Mouse (Mus musculus): ENCODE data around the gene Gja3. TPM values are rescaled to one million over a fixed set of nuclear protein-coding genes. Genes with fewer than 3 reads are reported as not detected.
"Not testable (repeated sequence)": the region's sequence is repeated elsewhere in the genome, so short reads cannot be mapped to it uniquely, and the experiment has no call there.

The Gja3 gene
- polyA plus RNA-seq, 1 experiment from 2014 or later, result 15.7 TPM

- H3K27me3 ChIP-seq (replicated peaks; ENCODE audit: control insufficient read depth, insufficient read depth, low read length); ATAC-seq (ENCODE audit: low read depth); H3K27ac ChIP-seq (replicated peaks; ENCODE audit: low read depth, low read length); H3K9me3 ChIP-seq (ENCODE audit: control insufficient read depth, low read length); H3K36me3 ChIP-seq (ENCODE audit: control insufficient read depth, insufficient read depth, low read length); H3K4me2 ChIP-seq (ENCODE audit: low read depth, low read length); H3K9ac ChIP-seq (ENCODE audit: low read depth, low read length); H3K4me1 ChIP-seq (ENCODE audit: control insufficient read depth, insufficient read depth, low read length); DNase-seq (ENCODE audit: low spot score); H3K4me3 ChIP-seq (ENCODE audit: low read depth, low read length): not testable (repeated sequence)
These were observed 41.1 kb downstream of the Gja3 start for GRCm38 (mm10) chr14:57016806-57017205.

- 76% methylated on average over 4 of the region's 4 CpGs for WGBS
These were observed 69.3 kb downstream of the Gja3 start for GRCm38 (mm10) chr14:56988621-56989020.

More at GRCm38 (mm10) chr14:56988621-56989020, 69.3 kb downstream of the Gja3 start:
- Histone ChIP-seq H3K27ac (replicated peaks; ENCODE audit: low read depth, low read length) (no peak overlapping the region), H3K9me3 (ENCODE audit: control insufficient read depth, low read length) (no peaks in the 10 kb centered on the region), H3K9ac (ENCODE audit: low read depth, low read length) (no peak overlapping the region), H3K36me3 (ENCODE audit: control insufficient read depth, insufficient read depth, low read length) (no peaks in the 10 kb centered on the region), H3K27me3 (replicated peaks; ENCODE audit: control insufficient read depth, insufficient read depth, low read length) (no peaks in the 10 kb centered on the region), H3K4me1 (ENCODE audit: control insufficient read depth, insufficient read depth, low read length) (no peaks in the 10 kb centered on the region), H3K4me2 (ENCODE audit: low read depth, low read length) (no peak overlapping the region), H3K4me3 (ENCODE audit: low read depth, low read length) (no peak overlapping the region)
- DNase-seq (ENCODE audit: low spot score), result no peak
- ATAC-seq (ENCODE audit: low read depth), result no peak

Other genes starting within 250 kb of the Gja3 start
- gene Zmym5, start 246.4 kb downstream of the Gja3 start, polyA plus RNA-seq (2014; fragmentation: Nextera tagmentation; extraction: Ambion mirVana), result 19.8 TPM in 2 replicates
- 36.6 and 45.1 TPM in 2 replicates for gene Zmym2, start 171.4 kb downstream of the Gja3 start, polyA plus RNA-seq (2014; fragmentation: Nextera tagmentation; extraction: Ambion mirVana)
- 30.5 and 47.2 TPM in 2 replicates for gene Gjb2, start 46.6 kb upstream of the Gja3 start, polyA plus RNA-seq (2014; fragmentation: Nextera tagmentation; extraction: Ambion mirVana)
- not detected in 2 replicates for gene Gm4491, start 57.8 kb upstream of the Gja3 start, polyA plus RNA-seq (2014; fragmentation: Nextera tagmentation; extraction: Ambion mirVana)
- gene Gjb6, start 75.5 kb upstream of the Gja3 start, polyA plus RNA-seq (2014; fragmentation: Nextera tagmentation; extraction: Ambion mirVana), result 19.5 and 27.6 TPM in 2 replicates

All from embryonic facial prominence, embryonic 14.5 days (tissue).